Mouse (Mus musculus): Measurements from ENCODE around the gene Grm6. TPM values are rescaled to one million over a fixed set of nuclear protein-coding genes. Genes with fewer than 3 reads are reported as not detected.

Grm6 gene
- total and polyA plus RNA-seq, 2 experiments: not detected

- WGBS: 23% methylated on average over 22 of the region's 22 CpGs
- TF ChIP-seq POLR2A (IDR thresholded peaks at IDR 0.05; ENCODE audit: extremely low read depth, insufficient read depth, low read length): 0 out of 2 replicates have a peak, but pooled peaks have one; percentile 45
- TF ChIP-seq CTCF (IDR thresholded peaks at IDR 0.05; ENCODE audit: low read depth, low read length): no peak
- Histone ChIP-seq H3K4me3 (ENCODE audit: insufficient read depth, low read depth, low read length) (peak within 1 kb of the TSS; percentile 46), H3K27me3 (ENCODE audit: control insufficient read depth, insufficient read depth, low read length) (no peaks in the 10 kb centered on the region), H3K79me2 (ENCODE audit: control insufficient read depth, insufficient read depth, low read length) (no peaks in the 10 kb centered on the region), H3K4me1 (ENCODE audit: control insufficient read depth, insufficient read depth, low read length) (peaks cover 4% of the 10 kb centered on the region), H3K9ac (ENCODE audit: low read depth, low read length) (peak within 1 kb of the TSS; percentile 62), H3K36me3 (ENCODE audit: control insufficient read depth, insufficient read depth, low read length) (no peaks in the 10 kb centered on the region), H3K27ac (replicated peaks; ENCODE audit: insufficient read depth, low read depth, low read length) (peak within 1 kb of the TSS; percentile 41)
- DNase-seq (ENCODE audit: extremely low read depth, low read depth, low spot score): peak; percentile 84
Measured at GRCm38 (mm10) chr11:50841023-50841735, 9.3 kb upstream of the Grm6 start, which contains the start of gene Zfp879. Zfp879 (minus strand) TSS chr11:50841552.

- TF ChIP-seq CTCF (IDR thresholded peaks at IDR 0.05; ENCODE audit: low read depth, low read length): no peak
- no peak for TF ChIP-seq POLR2A (IDR thresholded peaks at IDR 0.05; ENCODE audit: extremely low read depth, insufficient read depth, low read length)
- WGBS: 23% methylated on average over 3 of the region's 3 CpGs
Measured at GRCm38 (mm10) chr11:50845951-50846350, 4.5 kb upstream of the Grm6 start.

GRCm38 (mm10) chr11:50847047-50847446 lies 3.4 kb upstream of the Grm6 start:
- WGBS: 86% methylated on average over 5 of the region's 5 CpGs
- H3K27me3 ChIP-seq (ENCODE audit: control insufficient read depth, insufficient read depth, low read length): peaks cover 11% of the 10 kb centered on the region
- no peak for DNase-seq (ENCODE audit: extremely low read depth, low read depth, low spot score)

More at GRCm38 (mm10) chr11:50845951-50846350, 4.5 kb upstream of the Grm6 start:
- peaks cover 6% of the 10 kb centered on the region for H3K27me3 ChIP-seq (ENCODE audit: control insufficient read depth, insufficient read depth, low read length)
- H3K4me3 ChIP-seq (ENCODE audit: insufficient read depth, low read depth, low read length): no peak overlapping the region
- no peaks in the 10 kb centered on the region for H3K36me3 ChIP-seq (ENCODE audit: control insufficient read depth, insufficient read depth, low read length)
- DNase-seq (ENCODE audit: extremely low read depth, low read depth, low spot score): peak; percentile 99
- H3K4me1 ChIP-seq (ENCODE audit: control insufficient read depth, insufficient read depth, low read length): peaks cover 4% of the 10 kb centered on the region
- H3K79me2 ChIP-seq (ENCODE audit: control insufficient read depth, insufficient read depth, low read length): no peaks in the 10 kb centered on the region
- H3K9ac ChIP-seq (ENCODE audit: low read depth, low read length): no peak overlapping the region
- H3K27ac ChIP-seq (replicated peaks; ENCODE audit: insufficient read depth, low read depth, low read length): no peak overlapping the region

GRCm38 (mm10) chr11:50848520-50849137 lies 1.9 kb upstream of the Grm6 start:
- 45% methylated on average over 3 of the region's 3 CpGs for WGBS
- no peak overlapping the region for H3K9ac ChIP-seq (ENCODE audit: low read depth, low read length)
- peaks cover 9% of the 10 kb centered on the region for H3K4me1 ChIP-seq (ENCODE audit: control insufficient read depth, insufficient read depth, low read length)
- H3K79me2 ChIP-seq (ENCODE audit: control insufficient read depth, insufficient read depth, low read length): no peaks in the 10 kb centered on the region
- TF ChIP-seq POLR2A (IDR thresholded peaks at IDR 0.05; ENCODE audit: extremely low read depth, insufficient read depth, low read length) (no peak), CTCF (IDR thresholded peaks at IDR 0.05; ENCODE audit: low read depth, low read length) (no peak)
- H3K27me3 ChIP-seq (ENCODE audit: control insufficient read depth, insufficient read depth, low read length): peaks cover 14% of the 10 kb centered on the region
- H3K36me3 ChIP-seq (ENCODE audit: control insufficient read depth, insufficient read depth, low read length): no peaks in the 10 kb centered on the region
- no peak overlapping the region for H3K27ac ChIP-seq (replicated peaks; ENCODE audit: insufficient read depth, low read depth, low read length)
- H3K4me3 ChIP-seq (ENCODE audit: insufficient read depth, low read depth, low read length): no peak overlapping the region
- no peak for DNase-seq (ENCODE audit: extremely low read depth, low read depth, low spot score)

More at GRCm38 (mm10) chr11:50847047-50847446, 3.4 kb upstream of the Grm6 start:
- no peak overlapping the region for H3K9ac ChIP-seq (ENCODE audit: low read depth, low read length)
- H3K4me1 ChIP-seq (ENCODE audit: control insufficient read depth, insufficient read depth, low read length): peaks cover 9% of the 10 kb centered on the region
- H3K79me2 ChIP-seq (ENCODE audit: control insufficient read depth, insufficient read depth, low read length): no peaks in the 10 kb centered on the region
- H3K27ac ChIP-seq (replicated peaks; ENCODE audit: insufficient read depth, low read depth, low read length): no peak overlapping the region
- H3K4me3 ChIP-seq (ENCODE audit: insufficient read depth, low read depth, low read length): no peak overlapping the region
- TF ChIP-seq CTCF (IDR thresholded peaks at IDR 0.05; ENCODE audit: low read depth, low read length) (0 out of 2 replicates have a peak, but pooled peaks have one; percentile 21), POLR2A (IDR thresholded peaks at IDR 0.05; ENCODE audit: extremely low read depth, insufficient read depth, low read length) (no peak)
- H3K36me3 ChIP-seq (ENCODE audit: control insufficient read depth, insufficient read depth, low read length): no peaks in the 10 kb centered on the region

- no peak overlapping the region for H3K4me3 ChIP-seq (ENCODE audit: insufficient read depth, low read depth, low read length)
- H3K4me1 ChIP-seq (ENCODE audit: control insufficient read depth, insufficient read depth, low read length): peaks cover 9% of the 10 kb centered on the region
- TF ChIP-seq POLR2A (IDR thresholded peaks at IDR 0.05; ENCODE audit: extremely low read depth, insufficient read depth, low read length): no peak
- no peak for TF ChIP-seq CTCF (IDR thresholded peaks at IDR 0.05; ENCODE audit: low read depth, low read length)
- no peak overlapping the region for H3K9ac ChIP-seq (ENCODE audit: low read depth, low read length)
- no peaks in the 10 kb centered on the region for H3K79me2 ChIP-seq (ENCODE audit: control insufficient read depth, insufficient read depth, low read length)
- 7% methylated on average over 10 of the region's 10 CpGs for WGBS
- no peak overlapping the region for H3K27ac ChIP-seq (replicated peaks; ENCODE audit: insufficient read depth, low read depth, low read length)
- no peak for DNase-seq (ENCODE audit: extremely low read depth, low read depth, low spot score)
- peaks cover 14% of the 10 kb centered on the region for H3K27me3 ChIP-seq (ENCODE audit: control insufficient read depth, insufficient read depth, low read length)
- H3K36me3 ChIP-seq (ENCODE audit: control insufficient read depth, insufficient read depth, low read length): no peaks in the 10 kb centered on the region
Measured at GRCm38 (mm10) chr11:50849310-50849709, 1.2 kb upstream of the Grm6 start.

Data from liver, adult 2 months (tissue).